Mouse (Mus musculus) heart, embryonic 11.5 days (tissue): ENCODE data around the gene Tnfrsf25. TPM values are rescaled to one million over a fixed set of nuclear protein-coding genes. Genes with fewer than 3 reads are reported as not detected.
A peak's percentile ranks its signal among the peaks of the same experiment; 100 is the strongest.

Experiments used
- ATAC-seq: fragments of 200-750 bp; cut with Nextera tagmentation; replicated peaks from 2 replicates; pipeline ENCODE4 v1.8.0; 2017; ENCODE audit warnings: moderate library complexity; ENCODE audit not compliant: insufficient number of reproducible peaks, low FRiP score, low TSS enrichment
- H3K27ac ChIP-seq: fragments of 300-500 bp; sonication (generic); 2 replicates; pipeline ENCODE4 v1.5.1; 2014; ENCODE audit warnings: mild to moderate bottlenecking, low read depth, low read length
- H3K27me3 ChIP-seq: fragments of 300-500 bp; sonication (generic); 2 replicates; pipeline ENCODE4 v1.6.1; 2014; ENCODE audit warnings: mild to moderate bottlenecking, low read length, mixed read lengths; ENCODE audit not compliant: control insufficient read depth, insufficient read depth
- H3K36me3 ChIP-seq: fragments of 300-500 bp; sonication (generic); 2 replicates; pipeline ENCODE4 v1.6.1; 2014; ENCODE audit warnings: mild to moderate bottlenecking, low read length, moderate library complexity, mixed read lengths; ENCODE audit not compliant: control insufficient read depth, insufficient read depth
- H3K4me1 ChIP-seq: fragments of 300-500 bp; sonication (generic); 2 replicates; pipeline ENCODE4 v1.6.1; 2014; ENCODE audit warnings: low read length; ENCODE audit not compliant: control insufficient read depth, insufficient read depth
- H3K4me2 ChIP-seq: fragments of 300-500 bp; sonication (generic); 2 replicates; pipeline ENCODE4 v1.6.1; 2014; ENCODE audit warnings: mild to moderate bottlenecking, moderate library complexity
- H3K4me3 ChIP-seq: fragments of 300-500 bp; sonication (generic); 2 replicates; pipeline ENCODE4 v1.5.1; 2014; ENCODE audit warnings: low read depth, low read length
- H3K9ac ChIP-seq: fragments of 300-500 bp; sonication (generic); 2 replicates; pipeline ENCODE4 v1.6.1; 2014; ENCODE audit warnings: mild to moderate bottlenecking, low read depth, low read length, moderate library complexity
- H3K9me3 ChIP-seq: fragments of 300-500 bp; sonication (generic); replicated peaks from 2 replicates; pipeline ENCODE4 v1.6.1; 2016; ENCODE audit warnings: low read length; ENCODE audit not compliant: control insufficient read depth
- WGBS: fragments of 180-500 bp; shearing (Covaris S2); extraction: QIAGEN DNeasy Blood & Tissue Kit; methylation state at CpG from one replicate; pipeline ENCODE4 v1.1.7; 2014; ENCODE audit not compliant: insufficient replicate concordance; 5-methylcytosine and 5-hydroxymethylcytosine counted together
- polyA plus RNA-seq: library from polyadenylated mRNA; unstranded; fragments of >200 nt; fragmentation: Nextera tagmentation; extraction: Ambion mirVana; gene quantifications from 2 replicates; pipeline ENCODE4 v1.2.1, GENCODE M21; 2014

Tnfrsf25 gene
- polyA plus RNA-seq, 1 experiment from 2014 or later = 0.27 TPM

GRCm38 (mm10) chr4:152108673-152109072, 7.1 kb upstream of the Tnfrsf25 start:
- Histone ChIP-seq H3K4me3 (no peak overlapping the region), H3K36me3 (peaks cover 14% of the 10 kb centered on the region), H3K4me1 (peaks cover 10% of the 10 kb centered on the region; the same call in 1 of the 2 replicates), H3K9me3 (no peaks in the 10 kb centered on the region), H3K27me3 (peaks cover 4% of the 10 kb centered on the region), H3K27ac (no peak overlapping the region), H3K4me2 (peak overlapping the region; percentile 90; the same call in 1 of the 2 replicates), H3K9ac (no peak overlapping the region)
- no peak for ATAC-seq
- WGBS = 88% methylated on average over 5 of the region's 5 CpGs

DNA sequence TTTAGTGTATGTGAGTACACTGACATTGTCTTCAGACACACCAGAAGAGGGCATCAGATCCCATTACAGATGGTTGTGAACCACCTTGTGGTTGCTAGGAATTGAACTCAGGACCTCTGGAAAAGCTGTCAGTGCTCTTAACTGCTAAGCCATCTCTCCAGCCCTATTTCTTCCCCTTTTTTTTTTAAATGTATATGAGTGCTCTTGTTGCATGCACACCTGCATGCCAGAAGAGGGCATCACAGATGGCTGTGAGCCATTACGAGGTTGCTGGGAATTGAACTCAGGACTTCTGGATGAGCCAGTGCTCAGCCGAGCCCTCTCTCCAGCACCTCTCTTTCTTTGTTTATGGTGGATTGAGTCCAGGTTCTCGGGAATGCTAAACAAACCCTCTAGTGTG, 6.2 kb upstream of the Tnfrsf25 start:
- Histone ChIP-seq H3K9me3 (no peaks in the 10 kb centered on the region), H3K4me1 (peaks cover 10% of the 10 kb centered on the region; the same call in 1 of the 2 replicates), H3K27ac (no peak overlapping the region), H3K27me3 (peaks cover 13% of the 10 kb centered on the region), H3K36me3 (peaks cover 12% of the 10 kb centered on the region), H3K4me3 (no peak overlapping the region), H3K9ac (no peak overlapping the region), H3K4me2 (no peak overlapping the region)
- 77% methylated on average over 3 of the region's 3 CpGs for WGBS
- no peak for ATAC-seq

- no peak overlapping the region for H3K4me2 ChIP-seq
- H3K9ac ChIP-seq = no peak overlapping the region
- H3K4me1 ChIP-seq = peaks cover 13% of the 10 kb centered on the region
- no peak overlapping the region for H3K4me3 ChIP-seq
- WGBS = 63% methylated on average over 4 of the region's 4 CpGs
- H3K9me3 ChIP-seq = no peaks in the 10 kb centered on the region
- H3K27ac ChIP-seq = no peak overlapping the region
- H3K36me3 ChIP-seq = peaks cover 12% of the 10 kb centered on the region
- H3K27me3 ChIP-seq = peaks cover 21% of the 10 kb centered on the region
- ATAC-seq = no peak
Measured at GRCm38 (mm10) chr4:152110689-152111088, 5.0 kb upstream of the Tnfrsf25 start.

- no peak overlapping the region for H3K9ac ChIP-seq
- H3K4me1 ChIP-seq = peaks cover 17% of the 10 kb centered on the region
- H3K27me3 ChIP-seq = peaks cover 33% of the 10 kb centered on the region
- peaks cover 10% of the 10 kb centered on the region; the same call in 1 of the 2 replicates for H3K36me3 ChIP-seq
- H3K9me3 ChIP-seq = no peaks in the 10 kb centered on the region
- H3K4me3 ChIP-seq = no peak overlapping the region
- H3K27ac ChIP-seq = no peak overlapping the region
- H3K4me2 ChIP-seq = no peak overlapping the region
- no peak for ATAC-seq
- 88% methylated on average over 9 of the region's 9 CpGs for WGBS
Measured at GRCm38 (mm10) chr4:152112329-152112728, 3.4 kb upstream of the Tnfrsf25 start.

GRCm38 (mm10) chr4:152114080-152114479, 1.7 kb upstream of the Tnfrsf25 start:
- Histone ChIP-seq H3K36me3 (peaks cover 10% of the 10 kb centered on the region; the same call in 1 of the 2 replicates), H3K4me2 (no peak overlapping the region), H3K4me3 (no peak overlapping the region), H3K9me3 (no peaks in the 10 kb centered on the region), H3K27ac (no peak overlapping the region), H3K9ac (no peak overlapping the region), H3K4me1 (peaks cover 8% of the 10 kb centered on the region; the same call in 1 of the 2 replicates), H3K27me3 (peaks cover 46% of the 10 kb centered on the region)
- WGBS = 52% methylated on average over 16 of the region's 16 CpGs
- ATAC-seq = no peak

- H3K27me3 ChIP-seq = peaks cover 80% of the 10 kb centered on the region
- H3K9ac ChIP-seq = no peak overlapping the region
- peaks cover 26% of the 10 kb centered on the region for H3K4me1 ChIP-seq
- H3K4me2 ChIP-seq = no peak overlapping the region
- 67% methylated on average over 9 of the region's 9 CpGs for WGBS
- ATAC-seq = no peak
- no peak overlapping the region for H3K4me3 ChIP-seq
- no peak overlapping the region for H3K27ac ChIP-seq
- H3K36me3 ChIP-seq = 0 out of 2 replicates have a peak, but pooled peaks cover 3% of the 10 kb centered on the region
- H3K9me3 ChIP-seq = no peaks in the 10 kb centered on the region
Measured at GRCm38 (mm10) chr4:152117538-152117937, 1.8 kb downstream of the Tnfrsf25 start.

DNA sequence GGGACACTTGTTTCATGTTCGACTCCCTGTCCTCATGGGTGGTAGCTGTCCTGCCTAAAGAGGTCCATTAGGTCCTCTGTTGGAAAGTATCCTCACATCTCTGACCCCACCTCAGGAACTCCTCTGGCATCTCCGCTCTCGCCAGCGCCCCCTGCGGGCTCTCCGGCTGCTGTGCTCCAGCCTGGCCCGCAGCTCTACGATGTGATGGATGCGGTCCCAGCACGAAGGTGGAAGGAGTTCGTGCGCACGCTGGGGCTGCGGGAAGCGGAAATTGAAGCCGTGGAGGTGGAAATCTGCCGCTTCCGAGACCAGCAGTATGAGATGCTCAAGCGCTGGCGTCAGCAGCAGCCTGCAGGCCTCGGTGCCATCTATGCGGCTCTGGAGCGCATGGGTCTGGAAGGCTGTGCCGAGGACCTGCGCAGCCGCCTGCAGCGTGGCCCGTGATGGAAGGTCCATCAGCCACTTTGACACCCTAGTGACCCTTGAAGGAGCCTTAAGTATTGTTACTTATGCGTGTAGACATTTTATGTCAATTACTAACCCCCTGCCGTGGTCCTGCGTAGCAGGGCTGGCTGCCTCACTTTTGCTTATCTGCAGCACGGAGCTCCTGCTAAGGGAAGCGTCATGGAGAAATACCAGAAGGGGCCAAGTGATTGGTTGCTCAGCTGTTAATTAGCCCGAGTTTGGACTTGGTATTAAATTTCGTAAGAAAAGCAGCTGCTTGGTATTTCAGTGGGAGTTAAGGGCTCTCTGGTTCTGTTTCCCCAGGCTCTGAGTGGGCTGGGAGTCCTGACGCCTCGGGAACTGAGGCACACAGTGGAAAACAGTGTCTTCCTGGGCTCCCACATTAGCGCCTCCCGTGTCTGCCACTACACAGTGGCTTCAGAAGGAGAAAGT, 3.9 kb downstream of the Tnfrsf25 start:
- peaks cover 86% of the 10 kb centered on the region for H3K27me3 ChIP-seq
- no peaks in the 10 kb centered on the region for H3K9me3 ChIP-seq
- peaks cover 26% of the 10 kb centered on the region for H3K4me1 ChIP-seq
- 4% methylated on average over 39 of the region's 39 CpGs for WGBS
- peak overlapping the region; percentile 30 for H3K4me3 ChIP-seq
- no peaks in the 10 kb centered on the region for H3K36me3 ChIP-seq
- H3K9ac ChIP-seq = no peak overlapping the region
- H3K4me2 ChIP-seq = peak overlapping the region; percentile 55
- no peak for ATAC-seq
- H3K27ac ChIP-seq = no peak overlapping the region

GRCm38 (mm10) chr4:152120311-152121182, 4.8 kb downstream of the Tnfrsf25 start:
- Histone ChIP-seq H3K4me1 (peaks cover 29% of the 10 kb centered on the region), H3K4me2 (peak overlapping the region; percentile 55), H3K36me3 (no peaks in the 10 kb centered on the region), H3K27ac (no peak overlapping the region), H3K27me3 (peaks cover 89% of the 10 kb centered on the region), H3K4me3 (peak overlapping the region; percentile 30), H3K9ac (no peak overlapping the region), H3K9me3 (no peaks in the 10 kb centered on the region)
- 2% methylated on average over 31 of the region's 31 CpGs for WGBS
- ATAC-seq = no peak
